Mouse (Mus musculus): ENCODE measurements around the gene E130311K13Rik. TPM values are rescaled to one million over a fixed set of nuclear protein-coding genes. Genes with fewer than 3 reads are reported as not detected.

E130311K13Rik gene
- total RNA-seq, 2 experiments from 2014 or later: 10.5 to 11.5 TPM

DNA sequence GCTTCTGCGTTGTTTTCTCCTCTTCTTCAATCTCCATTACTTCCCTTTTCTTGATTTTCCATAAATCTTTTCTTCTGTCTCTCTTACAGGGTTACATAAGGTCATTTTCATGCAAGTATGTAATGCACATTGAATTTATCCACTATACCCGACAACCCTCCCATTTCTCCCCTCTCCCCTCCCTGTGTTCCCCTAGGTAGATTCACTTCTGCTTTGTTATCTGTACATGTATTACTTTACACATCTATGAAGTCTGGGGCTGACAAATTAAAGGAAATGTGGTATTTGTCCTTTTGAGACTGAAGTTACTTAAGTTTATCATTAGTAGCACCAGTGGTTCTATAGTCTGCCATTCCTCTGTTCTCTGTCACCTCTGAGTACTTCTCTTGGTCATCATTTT lies 48.2 kb downstream of the E130311K13Rik start:
- DNase-seq (ENCODE audit: extremely low spot score in 1 of 2, low spot score in 2 of 2): no peak
- Histone ChIP-seq H3K4me3 (no peak overlapping the region), H3K27ac (no peak overlapping the region)
- no peak for TF ChIP-seq CTCF (IDR thresholded peaks at IDR 0.05)
- intact Hi-C loops (cut with DNase I): no loop called here

DNA sequence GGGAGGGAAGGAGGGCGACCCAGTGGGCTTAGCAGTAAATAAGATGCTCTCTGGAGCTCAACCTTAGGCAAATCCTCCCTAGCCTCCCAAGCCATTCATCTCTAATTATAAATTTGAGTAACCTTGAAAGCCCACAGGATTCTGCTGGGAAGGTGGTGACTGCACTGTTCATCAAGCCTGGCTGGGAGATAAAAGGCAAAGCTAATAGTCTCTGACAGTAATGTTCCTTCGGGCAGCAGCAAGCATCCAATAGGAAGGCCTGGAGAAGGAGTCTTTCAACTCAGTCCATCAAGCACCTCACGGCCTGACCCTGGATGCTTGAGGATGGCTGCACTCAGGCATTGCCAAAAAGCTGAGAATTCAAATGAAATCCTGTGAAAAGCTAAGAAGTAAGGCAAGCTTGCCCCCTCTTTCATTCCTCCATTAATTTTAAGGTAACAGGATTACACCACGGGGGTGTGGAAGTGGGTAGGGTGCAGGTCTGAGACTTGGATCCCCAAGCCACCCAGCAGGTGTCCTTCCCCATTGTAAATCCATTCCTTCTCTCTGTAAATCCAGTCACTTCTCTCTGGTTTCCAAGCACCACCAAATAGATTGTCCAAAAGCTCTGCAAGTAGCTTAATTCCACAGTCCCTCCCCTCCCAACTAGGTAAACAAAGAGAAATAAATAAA lies 50.1 kb downstream of the E130311K13Rik start:
- no peak overlapping the region for H3K4me3 ChIP-seq
- DNase-seq (ENCODE audit: extremely low spot score in 1 of 2, low spot score in 2 of 2): no peak
- intact Hi-C loops (cut with DNase I): no loop called here
- no peak overlapping the region for H3K27ac ChIP-seq
- no peak for TF ChIP-seq CTCF (IDR thresholded peaks at IDR 0.05)

DNA sequence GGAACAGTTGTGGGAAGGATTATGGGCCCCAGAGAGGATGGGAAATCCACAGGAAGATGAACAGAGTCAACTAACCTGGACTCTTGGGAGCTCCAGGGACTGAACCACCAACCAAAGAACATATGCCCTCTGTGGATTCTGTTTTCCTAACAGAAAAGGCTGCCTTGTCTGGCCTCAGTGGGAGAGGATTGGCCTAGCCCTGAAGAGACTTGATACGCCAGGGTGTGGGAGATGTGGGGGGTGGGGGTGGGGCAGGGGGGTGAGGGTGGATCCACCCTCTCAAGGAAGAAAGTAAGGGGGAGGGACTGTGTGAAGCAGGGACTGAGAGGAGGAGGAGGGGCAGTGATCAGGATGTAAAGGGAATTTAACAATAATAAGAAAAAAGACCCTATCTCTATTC lies 56.5 kb downstream of the E130311K13Rik start:
- H3K27ac ChIP-seq: no peak overlapping the region
- intact Hi-C loops (cut with DNase I): no loop called here
- DNase-seq (ENCODE audit: extremely low spot score in 1 of 2, low spot score in 2 of 2): no peak
- no peak for TF ChIP-seq CTCF (IDR thresholded peaks at IDR 0.05)
- H3K4me3 ChIP-seq: no peak overlapping the region

DNA sequence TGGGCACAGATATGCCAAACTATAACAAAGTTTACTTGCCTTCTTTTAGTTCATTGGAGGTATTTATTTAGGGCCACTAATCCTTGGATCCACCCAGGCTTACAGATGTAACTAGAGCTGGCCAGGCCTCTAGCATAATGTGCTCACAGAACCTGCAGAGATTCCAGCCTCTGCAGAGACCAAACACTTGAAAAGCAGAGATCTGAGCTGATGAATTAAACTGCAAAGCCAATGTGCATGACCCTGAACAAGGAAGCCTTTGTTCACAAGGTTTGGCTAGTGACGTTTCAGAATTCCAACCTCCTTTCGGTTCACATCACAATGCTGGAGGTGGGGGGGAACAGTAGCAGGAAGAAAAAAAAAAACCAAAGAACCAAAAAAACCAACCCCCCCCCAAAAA lies 58.0 kb downstream of the E130311K13Rik start:
- TF ChIP-seq CTCF (IDR thresholded peaks at IDR 0.05): no peak
- no peak overlapping the region for H3K27ac ChIP-seq
- intact Hi-C loops (cut with DNase I): no loop called here
- H3K4me3 ChIP-seq: no peak overlapping the region
- no peak for DNase-seq (ENCODE audit: extremely low spot score in 1 of 2, low spot score in 2 of 2)

DNA sequence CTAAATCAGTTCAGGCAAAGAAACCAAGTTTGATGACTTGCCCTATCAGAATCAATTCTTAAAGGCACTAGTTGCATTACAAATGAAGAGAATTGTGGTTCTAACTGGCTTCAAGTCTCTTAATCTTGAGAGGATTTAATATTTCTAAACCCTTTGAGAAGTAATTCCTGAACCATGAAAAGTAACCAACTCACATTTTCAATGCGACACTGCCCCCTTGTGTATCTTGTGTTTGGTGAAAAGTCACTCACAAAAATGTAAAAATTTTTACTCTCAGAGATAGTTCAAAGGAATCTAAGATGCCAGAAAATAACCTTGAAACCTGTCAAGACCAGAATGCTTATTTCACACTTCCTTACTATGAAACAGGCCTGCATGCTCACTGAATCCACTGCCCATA lies 61.0 kb downstream of the E130311K13Rik start:
- intact Hi-C loops (cut with DNase I): loop anchor here (1.0 to 2.0 kb wide), 4 partner anchors 298 to 1341 kb away; no protein-coding TSS in a partner anchor

DNA sequence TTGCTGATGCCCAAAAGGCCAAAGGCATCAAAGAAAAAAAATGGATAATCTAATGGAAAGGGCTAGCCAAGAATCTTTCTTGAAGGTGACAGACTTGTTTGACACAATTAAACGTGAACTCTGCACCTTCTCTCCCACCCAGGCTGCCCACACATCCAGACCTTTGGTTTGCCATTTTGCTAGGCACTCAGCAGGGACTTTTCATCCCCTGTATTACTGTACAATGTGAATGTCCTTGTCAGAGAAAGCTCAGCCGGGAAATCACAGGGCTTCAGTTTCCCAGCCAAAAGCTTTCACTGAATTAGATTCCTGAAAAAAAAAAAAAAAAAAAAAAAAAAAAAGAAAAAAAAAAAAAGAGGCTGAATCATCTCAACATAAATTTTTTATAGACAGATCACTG lies 64.2 kb downstream of the E130311K13Rik start:
- no peak overlapping the region for H3K27ac ChIP-seq
- DNase-seq (ENCODE audit: extremely low spot score in 1 of 2, low spot score in 2 of 2): no peak
- intact Hi-C loops (cut with DNase I): no loop called here
- no peak overlapping the region for H3K4me3 ChIP-seq
- TF ChIP-seq CTCF (IDR thresholded peaks at IDR 0.05): no peak

More for the DNA sequence above, 61.0 kb downstream of the E130311K13Rik start:
- DNase-seq (ENCODE audit: extremely low spot score in 1 of 2, low spot score in 2 of 2): peak; percentile 41 to 42
- Histone ChIP-seq H3K27ac (no peak overlapping the region), H3K4me3 (no peak overlapping the region)
- peak; percentile 73 for TF ChIP-seq CTCF (IDR thresholded peaks at IDR 0.05)

Other genes starting within 250 kb of the E130311K13Rik start
- gene Plch1, start 30.0 kb downstream of the E130311K13Rik start, total RNA-seq (2021): 1 to 10 TPM; 6.2 to 8.4 TPM
- 10 to 100 TPM; 29.7 to 30.2 TPM for gene Slc33a1, start 35.3 kb upstream of the E130311K13Rik start, total RNA-seq (2021)
- 10 to 100 TPM; 44.4 to 47.5 TPM for gene Gmps, start 46.6 kb upstream of the E130311K13Rik start, total RNA-seq (2021)
- gene Vmn2r1, start 152.1 kb upstream of the E130311K13Rik start, total RNA-seq (2021): under 1 TPM; 0.28 to 0.43 TPM
- gene Vmn2r2, start 212.5 kb upstream of the E130311K13Rik start, total RNA-seq (2021): not detected